Mouse (Mus musculus) forebrain, embryonic 14.5 days (tissue): Measurements from ENCODE around the gene Ccdc138. TPM values are rescaled to one million over a fixed set of nuclear protein-coding genes. Genes with fewer than 3 reads are reported as not detected.

ENCODE experiments used
- ATAC-seq: fragments of 200-750 bp; cut with Nextera tagmentation; 2 replicates; pipeline ENCODE4 v1.8.0; 2017; ENCODE audit warnings: mild to moderate bottlenecking, moderate library complexity
- DNase-seq: peaks from one replicate; pipeline ENCODE4 v3.0.0-alpha.2; 2015; ENCODE audit warnings: low spot score
- H3K27ac ChIP-seq: fragments of 300-500 bp; sonication (generic); 2 replicates; pipeline ENCODE4 v1.5.1; 2014; ENCODE audit warnings: low read depth, mild to moderate bottlenecking, control low read depth, low read length, moderate library complexity
- H3K27me3 ChIP-seq: fragments of 300-500 bp; sonication (generic); replicated peaks from 2 replicates; pipeline ENCODE4 v1.6.1; 2014; ENCODE audit warnings: low read length, control low read depth, mixed read lengths; ENCODE audit not compliant: control insufficient read depth, insufficient read depth
- H3K36me3 ChIP-seq: fragments of 300-500 bp; sonication (generic); 2 replicates; pipeline ENCODE4 v1.6.1; 2014; ENCODE audit warnings: low read length, control low read depth; ENCODE audit not compliant: control insufficient read depth, insufficient read depth
- H3K4me1 ChIP-seq: fragments of 300-500 bp; sonication (generic); 2 replicates; pipeline ENCODE4 v1.6.1; 2014; ENCODE audit warnings: antibody characterized with exemption, low read length, control low read depth; ENCODE audit not compliant: control insufficient read depth, insufficient read depth
- H3K4me2 ChIP-seq: fragments of 300-500 bp; sonication (generic); 2 replicates; pipeline ENCODE4 v1.6.1; 2014; ENCODE audit warnings: mild to moderate bottlenecking, control low read depth, low read length
- H3K4me3 ChIP-seq: fragments of 300-500 bp; sonication (generic); 2 replicates; pipeline ENCODE4 v1.5.1; 2014; ENCODE audit warnings: low read depth, low read length, control low read depth
- H3K9ac ChIP-seq: fragments of 300-500 bp; sonication (generic); 2 replicates; pipeline ENCODE4 v1.6.1; 2014; ENCODE audit warnings: mild to moderate bottlenecking, low read length, control low read depth, moderate library complexity
- H3K9me3 ChIP-seq: fragments of 300-500 bp; sonication (generic); replicated peaks from 2 replicates; pipeline ENCODE4 v1.6.1; 2016; ENCODE audit warnings: low read length, control low read depth, mixed read lengths; ENCODE audit not compliant: control insufficient read depth
- WGBS: fragments of 180-500 bp; shearing (Covaris S2); extraction: QIAGEN DNeasy Blood & Tissue Kit; methylation state at CpG from one replicate; pipeline ENCODE4 v1.1.7; 2014; 5-methylcytosine and 5-hydroxymethylcytosine counted together
- polyA plus RNA-seq: library from polyadenylated mRNA; unstranded; fragments of >200 nt; fragmentation: Nextera tagmentation; extraction: Ambion mirVana; gene quantifications from 2 replicates; pipeline ENCODE4 v1.2.1, GENCODE M21; 2014

Ccdc138 gene
- polyA plus RNA-seq = 6.0 and 7.7 TPM in 2 replicates

GRCm38 (mm10) chr10:58497320-58498284 lies at the start of gene Ccdc138:
Gene Ccdc138, plus strand, starts transcription at chr10:58497948.
- Histone ChIP-seq H3K4me3 (peak within 1 kb of the TSS; percentile 63), H3K27me3 (no peaks in the 10 kb centered on the region), H3K4me2 (peak within 1 kb of the TSS; percentile 63), H3K9ac (peak within 1 kb of the TSS; percentile 69), H3K36me3 (peaks cover 20% of the 10 kb centered on the region), H3K4me1 (0 out of 2 replicates have a peak, but pooled peaks cover 3% of the 10 kb centered on the region), H3K9me3 (no peaks in the 10 kb centered on the region), H3K27ac (peak within 1 kb of the TSS; percentile 79)
- DNase-seq (peak; percentile 94), ATAC-seq (peak; percentile 100)
- WGBS = 2% methylated on average over 50 of the region's 50 CpGs

- H3K9ac ChIP-seq = no peak overlapping the region
- peaks cover 2% of the 10 kb centered on the region for H3K4me1 ChIP-seq
- no peak for DNase-seq
- H3K9me3 ChIP-seq = no peaks in the 10 kb centered on the region
- H3K27me3 ChIP-seq = no peaks in the 10 kb centered on the region
- H3K4me3 ChIP-seq = no peak overlapping the region
- no peak for ATAC-seq
- peaks cover 28% of the 10 kb centered on the region for H3K36me3 ChIP-seq
- no peak overlapping the region for H3K27ac ChIP-seq
- no peak overlapping the region for H3K4me2 ChIP-seq
Observed at GRCm38 (mm10) chr10:58451575-58451974, 46.2 kb upstream of the Ccdc138 start.

GRCm38 (mm10) chr10:58452185-58452584 lies 45.6 kb upstream of the Ccdc138 start:
- DNase-seq (no peak), ATAC-seq (no peak)
- WGBS = 93% methylated on average over 1 of the region's 1 CpGs
- Histone ChIP-seq H3K4me3 (no peak overlapping the region), H3K9me3 (no peaks in the 10 kb centered on the region), H3K4me1 (peaks cover 2% of the 10 kb centered on the region), H3K9ac (no peak overlapping the region), H3K36me3 (peaks cover 30% of the 10 kb centered on the region), H3K27ac (no peak overlapping the region), H3K4me2 (no peak overlapping the region), H3K27me3 (no peaks in the 10 kb centered on the region)

GRCm38 (mm10) chr10:58459896-58460295 lies 37.9 kb upstream of the Ccdc138 start:
- Histone ChIP-seq H3K4me1 (no peaks in the 10 kb centered on the region), H3K9me3 (no peaks in the 10 kb centered on the region), H3K9ac (no peak overlapping the region), H3K4me2 (no peak overlapping the region), H3K4me3 (no peak overlapping the region), H3K27ac (no peak overlapping the region), H3K36me3 (peaks cover 73% of the 10 kb centered on the region), H3K27me3 (no peaks in the 10 kb centered on the region)
- DNase-seq (no peak), ATAC-seq (no peak)
- WGBS = 90% methylated on average over 1 of the region's 1 CpGs

GRCm38 (mm10) chr10:58477086-58477755 lies 20.5 kb upstream of the Ccdc138 start:
- Histone ChIP-seq H3K4me2 (no peak overlapping the region), H3K4me3 (no peak overlapping the region), H3K27ac (peak overlapping the region; percentile 59), H3K27me3 (no peaks in the 10 kb centered on the region), H3K4me1 (no peaks in the 10 kb centered on the region; the same call in 1 of the 2 replicates), H3K36me3 (peaks cover 59% of the 10 kb centered on the region), H3K9me3 (no peaks in the 10 kb centered on the region), H3K9ac (no peak overlapping the region)
- ATAC-seq (0 out of 2 replicates have a peak, but pooled peaks have one; percentile 40), DNase-seq (peak; percentile 70)
- WGBS = 70% methylated on average over 5 of the region's 5 CpGs

GRCm38 (mm10) chr10:58478071-58478578 lies 19.6 kb upstream of the Ccdc138 start:
- no peak overlapping the region for H3K4me2 ChIP-seq
- H3K4me1 ChIP-seq = no peaks in the 10 kb centered on the region; the same call in 1 of the 2 replicates

GRCm38 (mm10) chr10:58479954-58480490 lies 17.7 kb upstream of the Ccdc138 start:
- no peak for DNase-seq
- Histone ChIP-seq H3K27ac (no peak overlapping the region), H3K4me1 (no peaks in the 10 kb centered on the region; the same call in 1 of the 2 replicates), H3K36me3 (peaks cover 65% of the 10 kb centered on the region), H3K9ac (no peak overlapping the region), H3K9me3 (no peaks in the 10 kb centered on the region), H3K4me2 (no peak overlapping the region), H3K27me3 (no peaks in the 10 kb centered on the region), H3K4me3 (no peak overlapping the region)
- WGBS = 93% methylated on average over 4 of the region's 4 CpGs
- no peak for ATAC-seq

More at GRCm38 (mm10) chr10:58478071-58478578, 19.6 kb upstream of the Ccdc138 start:
- no peaks in the 10 kb centered on the region for H3K9me3 ChIP-seq
- ATAC-seq (no peak), DNase-seq (no peak)
- no peak overlapping the region for H3K4me3 ChIP-seq
- no peak overlapping the region for H3K9ac ChIP-seq
- whole genome bisulfite sequencing = 94% methylated on average over 2 of the region's 2 CpGs
- H3K36me3 ChIP-seq = peaks cover 58% of the 10 kb centered on the region
- H3K27me3 ChIP-seq = no peaks in the 10 kb centered on the region
- H3K27ac ChIP-seq = 0 out of 2 replicates have a peak overlapping the region, but pooled peaks have one; percentile 59

- no peak for DNase-seq
- Histone ChIP-seq H3K4me3 (no peak overlapping the region), H3K9ac (no peak overlapping the region), H3K27ac (no peak overlapping the region), H3K4me2 (no peak overlapping the region), H3K27me3 (no peaks in the 10 kb centered on the region), H3K9me3 (no peaks in the 10 kb centered on the region), H3K4me1 (no peaks in the 10 kb centered on the region), H3K36me3 (peaks cover 57% of the 10 kb centered on the region)
- ATAC-seq = no peak
- 89% methylated on average over 5 of the region's 5 CpGs for WGBS
Observed at GRCm38 (mm10) chr10:58491031-58491430, 6.7 kb upstream of the Ccdc138 start.
